Mouse (Mus musculus) erythroblast, embryonic 14.5 days (primary cell): Measurements from ENCODE around the gene Them7.

Experiments
- GATA1 ChIP-seq: IDR thresholded peaks from 2 replicates; pipeline ENCODE4 v1.6.1; 2012; ENCODE audit warnings: low read length, inconsistent platforms, mixed read lengths
- TAL1 ChIP-seq: IDR thresholded peaks from 3 replicates; pipeline ENCODE4 v1.6.1; 2012; ENCODE audit warnings: low read length, inconsistent platforms, mixed read lengths

GRCm38 (mm10) chr2:105326067-105326466 is 101.9 kb downstream of the Them7 start:
- no peak for TF ChIP-seq GATA1
- no peak for TF ChIP-seq TAL1
